Mouse (Mus musculus) CH12.LX (cell line): Measurements from ENCODE around the gene Cabp2. TPM values are rescaled to one million over a fixed set of nuclear protein-coding genes. Genes with fewer than 3 reads are reported as not detected.

ENCODE experiments used
- DNase-seq: peaks from one replicate; pipeline ENCODE4 v3.0.0-alpha.2; 2013; ENCODE audit errors: extremely low read depth
- H3K27ac ChIP-seq: 2 replicates; pipeline ENCODE4 v1.5.1; 2012; ENCODE audit warnings: low read depth, mild to moderate bottlenecking, control low read depth, moderate library complexity; ENCODE audit not compliant: insufficient read depth
- H3K27me3 ChIP-seq: replicated peaks from 2 replicates; pipeline ENCODE3; 2012; ENCODE audit warnings: inconsistent platforms
- H3K36me3 ChIP-seq, 2 experiments: replicated peaks in 1 of 2; 2 replicates each; pipeline versions ENCODE3 to v1.6.1; 2012; ENCODE audit warnings: inconsistent platforms in 1 of 2, low read length in 1 of 2, mild to moderate bottlenecking in 1 of 2, mixed read lengths in 1 of 2, moderate library complexity in 1 of 2; ENCODE audit not compliant: control insufficient read depth in 1 of 2, insufficient read depth in 1 of 2
- H3K4me1 ChIP-seq, 2 experiments: 2 replicates each; pipeline ENCODE4 v1.6.1; 2012; ENCODE audit warnings: inconsistent platforms in 1 of 2, moderate library complexity in 1 of 2; ENCODE audit not compliant: insufficient read depth in 2 of 2, control insufficient read depth in 1 of 2
- H3K4me2 ChIP-seq: 2 replicates; pipeline ENCODE4 v1.6.1; 2012; ENCODE audit warnings: low read depth, mild to moderate bottlenecking, control low read depth; ENCODE audit not compliant: poor library complexity, insufficient read depth, severe bottlenecking
- H3K4me3 ChIP-seq, 3 experiments: fragments of 150-350 bp in 1 of 3; sonication (generic) in 1 of 3; replicated peaks in 1 of 3; 2 replicates each; pipeline versions ENCODE3 to v1.5.1; 2011 to 2012; ENCODE audit warnings: low read depth in 2 of 3, low read length in 2 of 3, mild to moderate bottlenecking in 2 of 3, moderate library complexity in 2 of 3, control low read depth in 1 of 3, improper control_type of control experiment in 1 of 3, inconsistent platforms in 1 of 3, mixed read lengths in 1 of 3; ENCODE audit not compliant: poor library complexity in 1 of 3
- H3K79me2 ChIP-seq: replicated peaks from 2 replicates; pipeline ENCODE4 v1.6.1; 2012; ENCODE audit warnings: mild to moderate bottlenecking, moderate library complexity; ENCODE audit not compliant: control insufficient read depth, poor library complexity, insufficient read depth, severe bottlenecking; ENCODE audit errors: extremely low read depth
- H3K9ac ChIP-seq: 2 replicates; pipeline ENCODE4 v1.6.1; 2012; ENCODE audit warnings: low read depth, mild to moderate bottlenecking, control low read depth, moderate library complexity; ENCODE audit not compliant: insufficient read depth
- H3K9me3 ChIP-seq: replicated peaks from 2 replicates; pipeline ENCODE3; 2012; ENCODE audit warnings: low read length, inconsistent platforms, mixed read lengths
- BHLHE40 ChIP-seq: IDR thresholded peaks from 2 replicates; pipeline ENCODE4 v1.6.1; 2011; ENCODE audit warnings: mild to moderate bottlenecking, low read depth, low read length, improper control_type of control experiment
- CHD1 ChIP-seq: IDR thresholded peaks from 2 replicates; pipeline ENCODE4 v1.6.1; 2012; ENCODE audit warnings: low read depth, low read length, improper control_type of control experiment, inconsistent platforms
- CHD2 ChIP-seq: IDR thresholded peaks from 2 replicates; pipeline ENCODE4 v1.6.1; 2011; ENCODE audit warnings: low read length, improper control_type of control experiment
- CTCF ChIP-seq, 2 experiments: IDR thresholded peaks in 1 of 2; conservative IDR thresholded peaks in 1 of 2; 2 replicates each; pipeline ENCODE4 v1.5.1; 2011 to 2012; ENCODE audit warnings: low read depth in 2 of 2, low read length in 2 of 2, improper control_type of control experiment in 1 of 2, inconsistent platforms in 1 of 2, mild to moderate bottlenecking in 1 of 2, moderate library complexity in 1 of 2
- E2F4 ChIP-seq: IDR thresholded peaks from 2 replicates; pipeline ENCODE4 v1.6.1; 2011; ENCODE audit warnings: low read depth, low read length, improper control_type of control experiment; ENCODE audit not compliant: insufficient replicate concordance
- EP300 ChIP-seq: IDR thresholded peaks from 2 replicates; pipeline ENCODE4 v1.6.1; 2011; ENCODE audit warnings: low read length, improper control_type of control experiment
- ETS1 ChIP-seq: conservative IDR thresholded peaks from 2 replicates; pipeline ENCODE4 v1.6.1; 2012; ENCODE audit warnings: low read depth, mild to moderate bottlenecking, inconsistent platforms, low read length, improper control_type of control experiment, moderate library complexity
- GABPA ChIP-seq: IDR thresholded peaks from 2 replicates; pipeline ENCODE4 v1.6.1; 2012; ENCODE audit warnings: low read depth, low read length, improper control_type of control experiment, inconsistent platforms; ENCODE audit not compliant: insufficient replicate concordance
- IRF4 ChIP-seq: IDR thresholded peaks from 2 replicates; pipeline ENCODE4 v1.6.1; 2014; ENCODE audit warnings: low read depth, mild to moderate bottlenecking, inconsistent platforms, low read length, improper control_type of control experiment
- JUN ChIP-seq: IDR thresholded peaks from 2 replicates; pipeline ENCODE4 v1.6.1; 2011; ENCODE audit warnings: low read depth, mild to moderate bottlenecking, low read length, improper control_type of control experiment, moderate library complexity; ENCODE audit not compliant: insufficient read depth
- JUND ChIP-seq: conservative IDR thresholded peaks from 2 replicates; pipeline ENCODE4 v1.6.1; 2011; ENCODE audit warnings: low read depth, low read length, improper control_type of control experiment
- MAFK ChIP-seq: IDR thresholded peaks from 2 replicates; pipeline ENCODE4 v1.6.1; 2011; ENCODE audit warnings: low read length, improper control_type of control experiment; ENCODE audit not compliant: insufficient replicate concordance
- MAX ChIP-seq: IDR thresholded peaks from 2 replicates; pipeline ENCODE4 v1.6.1; 2011; ENCODE audit warnings: low read length, improper control_type of control experiment
- MAZ ChIP-seq: IDR thresholded peaks from 2 replicates; pipeline ENCODE4 v1.6.1; 2012; ENCODE audit warnings: low read depth, mild to moderate bottlenecking, inconsistent platforms, low read length, improper control_type of control experiment, moderate library complexity
- MEF2A ChIP-seq: IDR thresholded peaks from 2 replicates; pipeline ENCODE4 v1.6.1; 2014; ENCODE audit warnings: low read depth, mild to moderate bottlenecking, inconsistent platforms, low read length, improper control_type of control experiment, borderline replicate concordance
- MXI1 ChIP-seq: IDR thresholded peaks from 2 replicates; pipeline ENCODE4 v1.6.1; 2011; ENCODE audit warnings: mild to moderate bottlenecking, low read depth, low read length, improper control_type of control experiment
- MYC ChIP-seq: IDR thresholded peaks from 2 replicates; pipeline ENCODE4 v1.6.1; 2011; ENCODE audit warnings: low read depth, mild to moderate bottlenecking, improper control_type of control experiment, low read length
- NRF1 ChIP-seq: IDR thresholded peaks from 2 replicates; pipeline ENCODE4 v1.6.1; 2014; ENCODE audit warnings: low read depth, mild to moderate bottlenecking, inconsistent platforms, low read length, improper control_type of control experiment, moderate library complexity
- PAX5 ChIP-seq: IDR thresholded peaks from 2 replicates; pipeline ENCODE4 v1.6.1; 2012; ENCODE audit warnings: low read length, inconsistent platforms, mixed read lengths
- POLR2A ChIP-seq: IDR thresholded peaks from 2 replicates; pipeline ENCODE4 v1.6.1; 2011; ENCODE audit warnings: low read depth, mild to moderate bottlenecking, improper control_type of control experiment, low read length
- RAD21 ChIP-seq: IDR thresholded peaks from 2 replicates; pipeline ENCODE4 v1.6.1; 2011; ENCODE audit warnings: low read depth, mild to moderate bottlenecking, low read length, improper control_type of control experiment, moderate library complexity
- SIN3A ChIP-seq: IDR thresholded peaks from 2 replicates; pipeline ENCODE4 v1.6.1; 2012; ENCODE audit warnings: low read length, improper control_type of control experiment, inconsistent platforms
- UBTF ChIP-seq: IDR thresholded peaks from 2 replicates; pipeline ENCODE4 v1.6.1; 2012; ENCODE audit warnings: low read depth, mild to moderate bottlenecking, inconsistent platforms, low read length, improper control_type of control experiment, moderate library complexity
- USF1 ChIP-seq: IDR thresholded peaks from 2 replicates; pipeline ENCODE4 v1.6.1; 2014; ENCODE audit warnings: low read depth, mild to moderate bottlenecking, inconsistent platforms, low read length, improper control_type of control experiment
- USF2 ChIP-seq: conservative IDR thresholded peaks from 2 replicates; pipeline ENCODE4 v1.6.1; 2011; ENCODE audit warnings: low read depth, low read length, improper control_type of control experiment
- ZC3H11A ChIP-seq: IDR thresholded peaks from 2 replicates; pipeline ENCODE4 v1.6.1; 2012; ENCODE audit warnings: low read depth, mild to moderate bottlenecking, inconsistent platforms, low read length, improper control_type of control experiment
- ZKSCAN1 ChIP-seq: IDR thresholded peaks from 2 replicates; pipeline ENCODE4 v1.6.1; 2012; ENCODE audit warnings: low read depth, inconsistent platforms, low read length, improper control_type of control experiment, borderline replicate concordance
- ZMIZ1 ChIP-seq: IDR thresholded peaks from 2 replicates; pipeline ENCODE4 v1.6.1; 2012; ENCODE audit warnings: low read depth, mild to moderate bottlenecking, inconsistent platforms, low read length, improper control_type of control experiment
- ZNF384 ChIP-seq: IDR thresholded peaks from 2 replicates; pipeline ENCODE4 v1.6.1; 2012; ENCODE audit warnings: low read depth, low read length, improper control_type of control experiment, inconsistent platforms
- dilution Hi-C: fragments of 300-500 bp; cut with MboI; formaldehyde crosslinking; loops from 2 replicates; pipeline ENCODE4 v1.14.3; 2020; ENCODE audit warnings: low sequenced_read_pairs; ENCODE audit not compliant: extremely low pct_unique_long_range_greater_than_20kb, extremely low pct_ligation_motif_present
- in situ Hi-C: fragments of 300-500 bp; cut with MboI; formaldehyde crosslinking; loops from 3 replicates; pipeline ENCODE4 v1.14.3; 2019; ENCODE audit warnings: low sequenced_read_pairs, low pct_ligation_motif_present, low pct_unique_long_range_greater_than_20kb, mixed read lengths
- polyA plus RNA-seq: library from polyadenylated mRNA; unstranded; fragments of >175 nt; gene quantifications from 2 replicates; pipeline ENCODE4 v1.2.1, GENCODE M21; 2012; ENCODE audit warnings: low read depth; ENCODE audit not compliant: insufficient read length
- total RNA-seq, 2 experiments: library from RNA; depleted of rRNA; stranded (reverse); fragments of 300-350 nt in 1 of 2; fragments of >200 nt in 1 of 2; gene quantifications; 2 replicates each; pipeline ENCODE4 v1.2.3; 2012 to 2014

Gene Cabp2
- total and polyA plus RNA-seq, 3 experiments, result not detected

- peaks cover 8 to 16% of the 10 kb centered on the region in 2 experiments; a peak in 3 of 4 replicates for H3K4me1 ChIP-seq
- H3K4me3 ChIP-seq, result no peak within 1 kb of the TSS
- H3K36me3 ChIP-seq, result no peaks in the 10 kb centered on the region
- H3K27me3 ChIP-seq, result no peaks in the 10 kb centered on the region
- no peak within 1 kb of the TSS for H3K9ac ChIP-seq
- peak within 1 kb of the TSS; percentile 41; the same call in 1 of the 2 replicates for H3K4me2 ChIP-seq
- H3K79me2 ChIP-seq, result no peaks in the 10 kb centered on the region
- DNase-seq, result no peak
- in situ Hi-C loops, result no loop called here
- dilution Hi-C loops, result no loop called here
- TF ChIP-seq UBTF (0 out of 2 replicates have a peak, but pooled peaks have one; percentile 12), BHLHE40 (no peak), MAFK (0 out of 2 replicates have a peak, but pooled peaks have one; percentile 15), ZNF384 (peak; percentile 54; the same call in 1 of the 2 replicates)
- peak within 1 kb of the TSS; percentile 85 for H3K27ac ChIP-seq
- H3K9me3 ChIP-seq, result peaks cover 18% of the 10 kb centered on the region
Measured at GRCm38 (mm10) chr19:4045966-4046865, 35.2 kb upstream of the Cabp2 start, which contains the start of gene Gstp2. Gene Gstp2 (minus strand): TSS chr19:4046023.

GRCm38 (mm10) chr19:4046866-4047254, 34.5 kb upstream of the Cabp2 start:
- H3K79me2 ChIP-seq, result no peaks in the 10 kb centered on the region
- H3K4me1 ChIP-seq, result peaks cover 8 to 22% of the 10 kb centered on the region in 2 experiments; a peak in 3 of 4 replicates
- no peaks in the 10 kb centered on the region for H3K27me3 ChIP-seq
- H3K4me3 ChIP-seq, result no peak overlapping the region
- peak; percentile 71 for DNase-seq
- in situ Hi-C loops (no loop called here), dilution Hi-C loops (no loop called here)
- H3K4me2 ChIP-seq, result peak overlapping the region; percentile 41; the same call in 1 of the 2 replicates
- H3K36me3 ChIP-seq, result no peaks in the 10 kb centered on the region
- H3K9ac ChIP-seq, result peak overlapping the region; percentile 54; the same call in 1 of the 2 replicates
- H3K9me3 ChIP-seq, result peaks cover 18% of the 10 kb centered on the region
- H3K27ac ChIP-seq, result peak overlapping the region; percentile 85
- TF ChIP-seq GABPA, result no peak
- no peak for TF ChIP-seq CTCF (conservative IDR thresholded peaks at IDR 0.05 in 1 of 2, IDR thresholded peaks at IDR 0.05 in 1 of 2; ENCODE audit: low read depth in 2 of 2, low read length in 2 of 2)
- peak; percentile 71; the same call in 1 of the 2 replicates for TF ChIP-seq MAFK
- TF ChIP-seq SIN3A, result peak; percentile 56
- TF ChIP-seq NRF1, result 0 out of 2 replicates have a peak, but pooled peaks have one; percentile 22
- peak; percentile 70 for TF ChIP-seq CHD2
- no peak for TF ChIP-seq UBTF
- peak; percentile 99 for TF ChIP-seq IRF4
- TF ChIP-seq ZMIZ1, result 0 out of 2 replicates have a peak, but pooled peaks have one; percentile 48
- peak; percentile 84 for TF ChIP-seq MEF2A
- TF ChIP-seq EP300, result peak; percentile 96
- TF ChIP-seq JUN, result peak; percentile 35; the same call in 1 of the 2 replicates
- TF ChIP-seq USF1, result no peak
- TF ChIP-seq BHLHE40, result peak; percentile 60
- TF ChIP-seq POLR2A, result no peak
- no peak; the same call in 1 of the 2 replicates for TF ChIP-seq RAD21
- TF ChIP-seq MAZ, result 0 out of 2 replicates have a peak, but pooled peaks have one; percentile 23
- peak; percentile 61 for TF ChIP-seq MAX
- no peak for TF ChIP-seq ZNF384
- TF ChIP-seq ETS1, result peak; percentile 61; the same call in 1 of the 2 replicates
- 0 out of 2 replicates have a peak, but pooled peaks have one; percentile 34 for TF ChIP-seq MXI1
- TF ChIP-seq PAX5, result no peak
- peak; percentile 99 for TF ChIP-seq CHD1
- 0 out of 2 replicates have a peak, but pooled peaks have one; percentile 63 for TF ChIP-seq MYC
- TF ChIP-seq ZKSCAN1, result no peak
- peak; percentile 81; the same call in 1 of the 2 replicates for TF ChIP-seq E2F4
- no peak for TF ChIP-seq JUND
- TF ChIP-seq USF2, result no peak
- TF ChIP-seq ZC3H11A, result peak; percentile 12; the same call in 1 of the 2 replicates
